Mouse (Mus musculus) layer of hippocampus, adult 8-10 months (tissue): Measurements from ENCODE around the gene Ski. TPM values are rescaled to one million over a fixed set of nuclear protein-coding genes. Genes with fewer than 3 reads are reported as not detected.
A peak's percentile ranks its signal among the peaks of the same experiment; 100 is the strongest.

Experiments
- DNase-seq, 2 experiments: peaks; one replicate each; pipeline ENCODE4 v3.0.0; 2022; ENCODE audit warnings: low spot score in 2 of 2
- total RNA-seq, 4 experiments: library from RNA; stranded (reverse); gene quantifications; 2 replicates each; pipeline ENCODE4 v1.2.4; 2022

The Ski gene
- total RNA-seq, 4 experiments from 2014 or later: 122 to 130 (median 125) TPM

- peak; percentile 92 for DNase-seq
Observed at GRCm38 (mm10) chr4:155235311-155236119, 13.1 kb upstream of the Ski start.

- DNase-seq: no peak
Observed at GRCm38 (mm10) chr4:155234371-155235310, 12.2 kb upstream of the Ski start.

DNA sequence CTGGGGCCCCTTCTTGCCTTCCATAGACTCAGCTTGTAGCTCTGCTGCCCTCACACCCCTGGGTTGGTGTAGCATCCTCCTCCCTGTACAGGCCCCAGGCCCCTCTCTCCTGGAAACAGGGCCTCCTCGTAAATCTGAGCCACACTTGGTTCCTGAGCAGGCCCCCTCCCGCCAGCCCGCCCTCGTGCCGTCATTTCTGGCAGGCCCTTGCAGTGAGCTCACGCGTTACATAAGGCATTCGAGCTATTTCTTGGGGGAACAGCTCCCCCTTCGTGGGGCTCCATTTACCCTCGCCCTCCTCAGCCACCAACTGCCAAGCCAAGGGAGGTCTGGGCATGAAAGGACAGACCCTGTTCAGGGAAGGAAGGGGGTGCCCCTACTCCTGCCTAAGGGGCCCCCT, 11.5 kb upstream of the Ski start:
- peak; percentile 83 to 88 for DNase-seq

DNA sequence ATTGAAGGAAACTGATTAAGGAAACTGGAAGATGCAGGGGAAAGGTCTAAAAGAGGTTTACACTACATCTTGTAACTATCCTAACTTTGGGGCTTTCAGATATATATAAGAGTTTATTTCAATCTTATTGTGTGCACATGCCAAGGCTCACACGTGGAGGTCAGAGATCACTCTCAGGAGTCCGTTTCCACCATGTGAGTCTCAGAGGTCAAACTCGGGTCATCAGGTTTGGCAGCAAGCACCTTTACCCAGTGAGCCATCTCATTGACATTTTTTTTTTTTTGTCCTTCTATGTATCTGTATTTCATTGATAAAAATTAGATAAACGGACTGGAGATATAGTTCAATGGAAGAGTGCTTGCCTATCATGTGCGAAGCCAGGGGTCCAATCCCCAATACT, 6.1 kb upstream of the Ski start:
- no peak for DNase-seq

DNA sequence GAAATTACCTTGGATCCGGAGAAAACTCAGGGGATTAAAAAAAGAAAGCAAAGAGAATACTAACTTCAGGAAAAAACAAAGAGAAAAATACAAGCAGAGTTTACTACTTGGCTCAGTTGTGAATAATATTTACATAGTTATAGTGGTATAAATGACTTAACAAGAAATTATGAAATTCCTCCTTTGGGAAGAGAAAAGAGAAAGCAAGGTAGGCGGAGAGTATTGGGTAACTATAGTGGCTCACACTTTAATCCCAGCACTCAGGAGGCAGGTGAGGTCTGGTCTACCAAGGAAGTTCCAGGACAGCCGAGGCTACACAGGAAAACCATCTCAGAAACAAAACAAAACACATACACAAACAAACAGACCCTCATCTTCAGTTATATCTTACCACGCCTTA, 5.6 kb upstream of the Ski start:
- no peak for DNase-seq

DNA sequence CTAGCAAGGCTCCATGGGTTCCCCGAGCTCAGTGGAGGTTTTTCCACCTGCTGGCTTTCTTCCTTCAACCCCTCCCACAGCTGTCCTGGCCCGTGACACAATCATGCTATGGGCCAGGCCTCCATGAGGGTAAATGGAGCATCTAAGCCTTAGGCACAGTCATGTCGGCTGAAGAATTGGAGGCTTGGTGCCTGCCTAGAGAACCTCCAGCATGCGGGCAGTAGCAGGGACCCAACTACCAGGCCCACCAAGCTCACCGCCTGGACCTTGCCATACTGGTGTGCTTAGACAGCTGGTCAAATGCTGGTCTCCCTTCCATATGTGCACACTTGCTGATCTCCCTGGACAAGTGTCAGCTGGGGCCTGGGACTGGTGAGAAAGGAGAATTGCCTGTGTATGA, 3.5 kb upstream of the Ski start:
- DNase-seq: no peak

DNA sequence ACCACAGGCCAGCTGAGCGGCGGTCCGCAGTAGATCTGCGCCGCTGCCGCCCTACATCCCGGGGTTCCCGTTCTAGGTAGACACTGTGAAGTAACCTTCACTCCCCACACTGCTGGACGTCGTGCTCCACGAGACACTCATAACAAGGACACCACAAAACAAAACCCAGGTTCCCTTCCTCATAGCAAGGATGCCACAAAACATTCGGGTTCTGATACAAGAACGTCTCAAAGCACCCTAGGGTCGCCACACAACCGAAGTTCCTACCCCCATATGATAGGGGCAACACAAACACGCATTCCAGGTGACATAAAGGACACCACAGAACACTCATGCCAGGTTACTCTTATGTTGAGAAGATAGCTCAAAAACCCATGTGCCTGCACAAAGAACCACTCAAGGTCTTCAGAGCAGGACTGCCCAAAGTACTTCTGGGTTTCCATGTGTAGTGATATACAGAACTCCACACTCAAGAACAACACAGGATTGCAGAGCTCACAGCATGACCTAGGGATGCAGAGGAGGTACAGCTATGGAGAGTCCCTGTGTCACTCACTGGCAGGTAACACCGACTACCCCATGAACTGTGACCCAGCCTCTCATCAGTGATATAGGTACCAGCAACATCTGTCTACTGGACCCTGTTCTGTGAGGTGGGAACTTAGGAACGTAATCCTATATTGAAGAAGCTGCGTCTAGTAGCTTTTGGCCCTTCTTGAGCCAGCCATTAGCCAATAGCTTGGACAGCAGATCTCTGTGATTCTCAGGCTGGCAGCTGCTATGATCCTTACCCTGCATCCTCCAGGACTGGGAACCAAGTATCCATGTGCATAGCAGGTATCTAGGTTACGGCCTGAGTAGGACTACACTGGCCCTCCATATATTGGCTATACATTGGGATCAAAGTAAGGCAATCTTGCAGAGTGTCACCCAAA, 1.5 kb upstream of the Ski start:
- no peak for DNase-seq

DNA sequence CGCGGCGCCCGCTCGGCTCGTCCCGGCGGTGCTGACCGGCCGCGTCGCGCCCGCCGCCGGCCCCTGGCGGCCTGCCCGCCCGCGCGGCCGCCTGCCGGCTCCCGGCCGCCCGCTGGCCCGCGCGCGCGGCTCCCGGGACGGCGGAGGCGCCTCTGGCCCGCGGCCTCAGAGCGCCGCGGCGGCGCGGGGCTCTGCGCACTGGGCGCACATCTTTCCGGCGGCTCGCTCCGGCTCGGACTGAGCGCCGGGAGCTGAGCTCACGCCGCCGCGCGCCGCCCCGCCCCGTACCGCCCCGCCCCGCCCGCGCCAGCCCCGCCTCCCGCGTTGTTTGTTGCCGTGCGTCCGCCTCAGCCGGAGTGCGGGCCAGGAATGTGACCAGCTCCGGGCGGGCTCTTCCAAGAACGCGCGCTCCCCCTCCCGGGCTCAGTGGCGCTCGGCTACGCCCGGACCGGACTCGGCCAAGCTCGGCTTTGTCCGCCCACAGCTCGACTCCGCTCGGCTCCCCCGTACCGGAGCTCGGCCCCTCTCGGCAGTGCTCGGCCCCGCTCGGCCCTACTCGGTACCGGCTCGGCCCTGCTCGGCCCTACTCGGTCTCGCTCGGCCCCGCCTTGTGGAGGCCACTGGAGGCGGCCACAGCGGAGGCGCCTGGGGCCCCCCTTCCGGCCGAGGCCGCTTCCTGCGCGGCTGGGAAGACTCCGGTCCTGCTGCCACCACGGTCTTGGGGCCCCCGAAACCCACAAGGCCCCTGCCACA, 625 bp upstream of the Ski start:
- peak; percentile 98 to 100 for DNase-seq

DNA sequence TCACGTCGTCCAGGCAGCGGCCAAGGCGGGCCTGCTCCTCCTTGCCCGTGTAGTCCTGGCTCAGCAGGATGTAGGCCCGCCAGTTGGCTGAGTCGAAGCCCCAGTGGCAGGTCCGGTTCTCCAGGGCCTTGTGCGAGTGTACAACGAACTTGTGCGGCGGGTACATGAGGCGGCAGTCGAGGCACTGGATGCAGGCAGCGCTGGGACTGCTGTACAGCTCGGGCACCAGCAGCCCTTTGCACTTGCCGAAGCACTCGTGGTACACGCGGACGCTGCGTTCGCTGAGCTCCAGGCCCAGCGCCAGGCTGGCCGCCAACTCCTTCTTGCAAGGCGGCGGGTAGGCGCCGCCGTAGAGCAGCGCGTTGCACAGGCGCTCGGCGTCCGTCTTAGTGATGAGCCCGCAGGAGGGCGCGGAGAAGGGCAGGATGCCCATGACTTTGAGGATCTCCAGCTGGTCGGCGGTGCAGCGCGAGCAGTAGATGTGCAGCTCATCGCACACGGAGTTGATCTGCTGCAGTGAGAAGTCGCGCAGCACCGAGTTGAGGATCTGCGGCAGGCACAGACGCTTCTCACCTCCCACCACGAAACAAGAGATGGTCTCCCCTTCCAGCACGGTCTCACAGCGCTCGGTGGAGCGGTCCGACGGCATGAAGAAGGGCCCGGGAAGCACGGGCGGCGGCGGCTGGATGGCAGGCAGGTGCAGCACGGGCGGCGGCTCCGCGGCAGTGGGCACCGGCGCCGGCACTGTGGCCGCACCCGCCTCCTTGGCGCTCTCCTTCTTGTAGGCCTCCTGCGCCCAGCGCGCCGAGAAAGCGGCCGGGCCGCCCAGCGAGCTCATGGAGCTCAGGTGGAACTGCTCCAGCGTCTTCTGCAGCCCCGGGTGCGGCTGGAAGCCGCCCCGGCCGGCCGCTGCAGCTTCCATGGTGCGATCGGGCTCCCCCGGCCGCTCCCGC, 517 bp downstream of the Ski start:
- DNase-seq: peak; percentile 54 to 73

DNA sequence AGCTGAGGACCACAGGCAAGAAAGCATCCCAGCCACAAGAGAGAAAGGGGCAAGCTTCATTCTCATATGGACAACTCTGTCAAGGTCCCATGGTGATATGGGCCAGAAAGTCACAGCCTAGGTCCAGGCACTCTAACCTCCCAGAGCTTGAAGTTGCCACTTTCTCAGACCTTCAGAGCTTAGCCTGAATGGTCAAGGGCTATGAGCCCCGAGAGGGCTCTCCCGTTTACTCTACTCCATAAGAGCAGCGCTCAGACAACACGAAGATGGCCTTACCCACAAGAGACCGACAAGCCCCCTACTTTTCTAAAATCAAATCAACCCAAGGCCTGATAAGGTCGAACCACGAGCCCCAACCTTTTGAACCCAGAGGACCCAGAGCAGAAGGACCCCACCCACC, 1.3 kb downstream of the Ski start:
- no peak for DNase-seq

- no peak for DNase-seq
Observed at GRCm38 (mm10) chr4:155220213-155221100, 1.9 kb downstream of the Ski start.

DNA sequence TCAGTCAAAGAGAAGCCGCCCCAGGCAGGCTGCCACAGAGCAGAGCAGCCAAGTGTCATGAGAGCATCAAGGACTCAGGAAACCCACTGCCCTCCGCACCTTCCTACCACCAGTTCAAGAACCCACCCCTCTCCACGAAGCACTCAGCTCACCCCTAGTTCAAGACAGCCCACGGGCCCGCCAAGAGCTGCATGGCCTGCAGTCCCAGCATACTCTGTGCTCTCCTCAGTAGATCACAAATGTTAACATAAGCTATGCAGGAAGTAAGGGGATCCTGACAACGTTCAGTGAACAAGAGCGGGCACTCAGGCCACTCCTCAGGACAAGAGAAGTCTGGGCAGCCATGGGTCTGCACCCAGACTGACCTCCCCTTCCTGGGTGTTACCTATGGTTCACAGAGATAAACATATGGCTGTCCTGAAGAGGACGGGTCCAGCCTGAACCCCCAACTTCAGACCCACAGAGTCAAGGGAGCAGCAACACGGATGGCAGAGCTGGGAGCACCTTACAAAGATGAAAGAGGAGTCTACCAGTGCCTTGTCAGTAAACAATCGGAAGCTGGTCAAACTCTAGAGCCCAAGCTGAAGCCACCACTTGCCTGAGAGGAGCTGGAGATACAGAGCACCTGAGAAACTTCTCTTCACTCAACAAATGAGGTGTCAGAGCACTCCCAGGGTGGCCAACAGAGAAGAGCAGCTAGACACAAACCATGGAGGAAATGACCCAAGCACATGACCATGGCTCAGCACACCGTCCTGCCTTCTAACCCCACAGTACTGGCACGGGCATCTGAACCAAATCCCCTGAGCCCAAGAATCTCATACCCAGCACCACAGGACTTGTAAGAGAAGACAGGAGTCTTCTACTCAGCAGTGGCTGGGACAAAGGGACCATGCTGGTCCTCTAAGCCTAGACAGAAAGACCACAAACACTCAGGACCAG, 2.9 kb downstream of the Ski start:
- DNase-seq: no peak

DNA sequence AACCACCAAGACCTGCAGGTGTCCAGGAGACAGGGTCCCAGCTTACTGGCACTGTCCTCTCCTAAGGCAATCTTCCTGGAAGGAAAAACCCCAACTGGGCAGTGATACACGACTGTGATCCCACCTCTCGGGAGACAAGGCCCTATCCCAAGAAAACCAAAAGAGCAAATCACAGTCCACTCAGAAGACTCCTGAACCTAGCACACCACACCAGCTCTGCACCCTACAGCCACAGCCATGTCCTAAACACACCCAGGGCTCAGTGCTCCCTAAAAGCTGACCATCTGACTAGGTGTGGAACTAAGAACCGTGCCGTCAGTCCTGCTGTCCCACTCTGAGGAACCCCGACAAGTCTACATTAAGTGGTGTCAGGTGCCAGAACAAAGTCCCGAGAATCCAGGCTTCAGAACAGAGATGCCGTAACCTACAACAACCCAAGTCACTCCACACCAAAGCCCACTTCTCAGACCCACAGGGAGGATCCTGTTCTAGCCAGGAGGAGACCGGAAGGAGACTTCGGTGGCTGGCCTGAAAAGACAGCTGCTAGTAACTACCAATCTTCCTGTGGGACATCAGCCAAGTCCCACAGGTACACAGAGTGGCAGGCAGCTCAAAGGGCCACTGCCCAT, 4.2 kb downstream of the Ski start:
- no peak for DNase-seq

DNA sequence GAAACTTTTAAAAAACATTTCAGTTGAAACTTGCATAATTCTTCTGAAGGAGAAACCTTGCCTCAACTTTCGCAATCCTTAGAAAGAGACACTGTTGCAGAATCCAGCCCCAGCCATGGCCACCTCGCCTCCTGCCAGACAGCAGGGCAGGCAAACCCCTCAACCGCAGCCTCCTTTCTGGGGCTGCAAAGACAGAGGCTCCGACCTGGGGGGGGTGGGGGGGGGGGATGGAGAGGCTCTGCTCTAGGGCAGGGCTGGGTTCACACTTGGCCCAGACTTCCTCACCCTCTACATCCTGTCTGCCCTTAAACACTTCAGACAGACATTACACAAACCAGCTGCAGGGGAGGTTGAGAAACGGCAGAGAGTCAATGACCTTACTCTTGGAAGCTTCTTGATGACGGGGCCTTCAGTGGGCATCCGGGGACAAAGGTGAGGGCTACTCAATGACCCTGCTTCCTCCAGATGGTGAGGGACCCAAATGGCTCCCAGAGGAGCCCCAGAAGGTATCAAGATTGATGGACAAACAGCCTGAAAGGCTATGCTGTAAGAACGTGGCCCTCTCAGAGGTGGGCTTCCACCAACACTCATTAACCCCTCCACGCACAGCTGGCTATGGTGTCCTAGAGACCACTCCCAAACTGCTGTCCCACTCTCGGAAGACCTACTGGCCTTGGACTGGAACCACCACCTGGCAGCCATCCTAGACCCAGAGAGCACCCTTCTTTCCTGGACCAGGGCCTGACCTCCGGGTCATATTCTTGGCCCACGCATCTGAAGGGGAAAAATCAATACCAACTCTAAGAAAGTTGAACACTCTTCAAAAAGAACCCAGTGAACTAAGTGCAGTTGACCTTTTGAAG, 4.9 kb downstream of the Ski start:
- no peak for DNase-seq

- DNase-seq: peak in 1 of 2 experiments; percentile 47
Observed at GRCm38 (mm10) chr4:155215773-155216630, 6.4 kb downstream of the Ski start.
